Mouse (Mus musculus) kidney, adult 2 months (tissue): ENCODE data around the gene Pear1. TPM values are rescaled to one million over a fixed set of nuclear protein-coding genes. Genes with fewer than 3 reads are reported as not detected.
A peak's percentile ranks its signal among the peaks of the same experiment; 100 is the strongest.

Experiments used
- DNase-seq: peaks from one replicate; pipeline ENCODE4 v3.0.0; 2021
- H3K27ac ChIP-seq: fragments of 200-500 bp; 2 replicates; pipeline ENCODE4 v1.5.1; 2012; ENCODE audit warnings: low read depth, low read length, control low read depth, inconsistent platforms; ENCODE audit not compliant: insufficient read depth
- H3K27me3 ChIP-seq: fragments of 200-500 bp; replicated peaks from 2 replicates; pipeline ENCODE4 v1.6.1; 2012; ENCODE audit warnings: mild to moderate bottlenecking, moderate library complexity, low read length, inconsistent platforms; ENCODE audit not compliant: control insufficient read depth, insufficient read depth
- H3K36me3 ChIP-seq: fragments of 200-500 bp; 2 replicates; pipeline ENCODE4 v1.6.1; 2012; ENCODE audit warnings: mild to moderate bottlenecking, moderate library complexity, low read length, inconsistent platforms; ENCODE audit not compliant: control insufficient read depth, insufficient read depth
- H3K4me1 ChIP-seq: fragments of 200-500 bp; 2 replicates; pipeline ENCODE4 v1.6.1; 2011; ENCODE audit warnings: low read length; ENCODE audit not compliant: control insufficient read depth, insufficient read depth
- H3K4me3 ChIP-seq: fragments of 200-500 bp; 2 replicates; pipeline ENCODE4 v1.5.1; 2011; ENCODE audit warnings: mild to moderate bottlenecking, low read depth, low read length, control low read depth; ENCODE audit not compliant: insufficient read depth
- CTCF ChIP-seq: fragments of 200-500 bp; conservative IDR thresholded peaks from 2 replicates; pipeline ENCODE4 v1.5.1; 2011; ENCODE audit warnings: low read depth, mild to moderate bottlenecking, control low read depth, low read length, moderate library complexity, mixed read lengths; ENCODE audit not compliant: insufficient read depth, insufficient read length
- POLR2A ChIP-seq: fragments of 200-500 bp; IDR thresholded peaks from one replicate; pipeline ENCODE4 v1.6.1; 2011; ENCODE audit warnings: low read depth, low read length, control low read depth
- WGBS: fragments of 180-500 bp; shearing (Covaris S2); methylation state at CpG from one replicate; pipeline ENCODE4 v1.1.7; 2018; 5-methylcytosine and 5-hydroxymethylcytosine counted together
- polyA plus RNA-seq: library from polyadenylated mRNA; depleted of rRNA; stranded (reverse); fragments of >200 nt; gene quantifications from 2 replicates; pipeline ENCODE4 v1.2.3, GENCODE M21; 2012

Pear1 gene
- polyA plus RNA-seq, 1 experiment: 60.5 TPM

DNA sequence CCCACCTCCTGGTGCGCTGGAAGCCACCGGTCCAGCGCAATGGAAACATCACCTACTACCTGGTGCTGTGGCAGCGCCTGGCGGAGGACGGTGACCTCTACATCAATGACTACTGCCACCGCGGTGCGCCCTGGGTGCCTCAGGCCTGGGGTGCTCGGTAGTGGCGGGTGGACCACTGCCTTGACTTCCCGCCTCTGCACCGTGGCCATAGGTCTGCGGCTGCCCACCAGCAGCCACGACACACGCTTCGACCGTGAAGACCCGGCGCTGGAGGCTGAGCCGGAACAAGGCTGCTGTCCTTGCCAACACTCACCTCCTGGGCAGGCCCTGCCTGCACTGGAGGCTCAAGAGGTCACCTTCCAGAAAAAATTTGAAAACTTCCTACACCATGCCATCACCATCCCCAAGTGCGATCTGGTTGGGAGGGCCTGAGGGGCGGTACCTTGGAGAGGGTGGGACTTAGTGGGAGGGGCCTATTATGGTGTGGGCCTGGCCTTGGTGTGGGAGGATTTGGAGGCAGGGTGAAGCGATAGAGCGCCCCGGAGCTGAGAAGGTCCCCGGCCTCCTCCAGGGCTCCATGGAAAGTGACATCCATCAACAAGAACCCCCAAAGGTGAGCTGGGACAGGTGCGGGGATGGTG is 14.7 kb downstream of the Pear1 start:
- Histone ChIP-seq H3K4me1 (no peaks in the 10 kb centered on the region), H3K27ac (no peak overlapping the region), H3K4me3 (no peak overlapping the region), H3K36me3 (no peaks in the 10 kb centered on the region), H3K27me3 (no peaks in the 10 kb centered on the region)
- DNase-seq: peak; percentile 25
- 14% methylated on average over 28 of the region's 28 CpGs for WGBS
- TF ChIP-seq POLR2A (no peak), CTCF (no peak)

DNA sequence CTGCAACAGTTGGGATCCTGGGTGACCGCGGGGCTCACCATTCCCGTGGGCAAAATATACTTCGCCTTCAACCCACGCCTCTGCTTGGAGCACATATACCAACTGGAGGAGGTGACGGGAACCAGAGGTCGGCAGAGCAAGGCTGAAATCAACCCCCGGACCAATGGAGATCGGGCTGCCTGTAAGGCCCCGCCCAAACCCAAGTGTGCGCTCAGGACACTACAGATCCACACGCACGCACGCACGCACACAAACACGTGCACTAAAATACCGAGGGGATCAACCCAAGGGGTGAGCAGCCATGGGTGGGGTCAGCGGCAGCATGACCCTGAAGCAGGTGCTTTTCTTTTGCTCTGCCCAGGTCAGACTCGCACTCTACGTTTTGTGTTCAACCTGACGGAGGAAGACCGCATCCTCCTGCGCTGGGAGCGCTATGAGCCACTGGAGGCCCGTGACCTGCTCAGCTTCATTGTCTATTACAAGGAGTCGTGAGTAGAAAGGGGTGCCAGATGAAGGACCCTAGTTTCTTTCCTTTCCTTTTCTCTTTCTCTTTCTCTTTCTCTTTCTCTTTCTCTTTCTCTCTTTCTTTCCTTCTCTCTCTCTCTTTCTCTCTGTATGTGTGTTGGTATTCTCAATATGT is 19.9 kb downstream of the Pear1 start:
- Histone ChIP-seq H3K27ac (no peak overlapping the region), H3K4me1 (no peaks in the 10 kb centered on the region), H3K4me3 (peak overlapping the region; percentile 11; the same call in 1 of the 2 replicates), H3K27me3 (no peaks in the 10 kb centered on the region), H3K36me3 (no peaks in the 10 kb centered on the region)
- no peak for DNase-seq
- no peak for TF ChIP-seq CTCF
- no peak for TF ChIP-seq POLR2A
- WGBS: 5% methylated on average over 26 of the region's 26 CpGs

DNA sequence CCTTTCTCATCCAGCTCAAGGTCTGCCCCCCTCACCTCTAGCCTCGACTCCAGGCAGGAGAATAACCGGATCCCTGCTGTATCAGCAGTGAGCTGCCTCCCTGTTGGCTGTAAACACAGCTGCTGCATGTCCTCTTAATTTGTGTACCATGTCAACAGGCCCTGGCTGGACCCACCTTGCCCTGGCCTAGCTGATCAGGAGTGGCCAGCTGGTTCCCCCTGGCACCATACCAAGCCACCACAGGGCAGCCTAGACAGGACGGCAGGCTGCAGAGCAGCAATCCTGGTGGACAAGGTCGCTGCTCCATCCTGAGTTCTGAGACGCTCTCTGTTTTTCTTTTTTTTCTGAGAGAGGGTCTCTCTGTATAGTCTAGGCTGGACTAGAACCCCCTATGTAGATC is 22.4 kb downstream of the Pear1 start:
- TF ChIP-seq CTCF (no peak), POLR2A (no peak)
- peaks cover 2% of the 10 kb centered on the region for H3K27me3 ChIP-seq
- no peak overlapping the region for H3K27ac ChIP-seq
- no peak overlapping the region for H3K4me3 ChIP-seq
- 53% methylated on average over 5 of the region's 5 CpGs for WGBS
- H3K4me1 ChIP-seq: no peaks in the 10 kb centered on the region
- no peaks in the 10 kb centered on the region for H3K36me3 ChIP-seq
- peak; percentile 35 for DNase-seq

DNA sequence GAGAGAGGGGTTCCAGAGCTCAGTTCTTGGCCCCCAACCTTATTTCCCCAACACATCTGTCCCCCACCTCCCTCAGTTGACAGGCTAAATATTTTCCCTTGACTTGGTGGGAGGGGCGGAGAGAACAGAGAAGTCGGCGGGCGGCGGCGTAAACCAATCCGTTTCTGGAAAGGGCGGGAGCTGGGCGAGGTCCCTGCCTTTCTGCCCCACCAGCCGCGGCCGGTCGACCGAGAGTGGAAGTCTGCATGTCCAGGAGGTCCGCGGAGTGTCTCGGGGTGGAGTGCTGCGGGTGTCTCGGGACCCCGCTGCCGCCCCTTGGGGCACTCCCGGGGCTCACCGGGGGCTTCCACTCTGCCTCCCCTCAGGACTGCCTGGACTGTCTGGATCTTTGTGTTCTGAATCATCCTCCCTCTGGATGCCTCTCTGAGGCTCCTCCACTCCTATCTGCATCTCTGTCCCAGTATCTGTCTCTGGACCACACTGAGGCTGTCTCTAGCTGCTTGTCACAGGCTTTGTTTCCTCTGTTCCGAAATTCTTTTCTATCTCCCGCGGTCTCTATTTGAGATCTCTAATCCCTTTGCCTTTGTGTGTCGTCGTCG is 27.3 kb downstream of the Pear1 start, which contains the start of gene Insrr:
Gene Insrr (plus strand): TSS at position 216 of the 599 bp plus-strand sequence.
- Histone ChIP-seq H3K36me3 (no peaks in the 10 kb centered on the region), H3K27me3 (peaks cover 6% of the 10 kb centered on the region), H3K27ac (no peak within 1 kb of the TSS), H3K4me3 (no peak within 1 kb of the TSS), H3K4me1 (peaks cover 2% of the 10 kb centered on the region; the same call in 1 of the 2 replicates)
- TF ChIP-seq CTCF (no peak), POLR2A (no peak)
- 3% methylated on average over 29 of the region's 29 CpGs for WGBS
- DNase-seq: peak; percentile 38

DNA sequence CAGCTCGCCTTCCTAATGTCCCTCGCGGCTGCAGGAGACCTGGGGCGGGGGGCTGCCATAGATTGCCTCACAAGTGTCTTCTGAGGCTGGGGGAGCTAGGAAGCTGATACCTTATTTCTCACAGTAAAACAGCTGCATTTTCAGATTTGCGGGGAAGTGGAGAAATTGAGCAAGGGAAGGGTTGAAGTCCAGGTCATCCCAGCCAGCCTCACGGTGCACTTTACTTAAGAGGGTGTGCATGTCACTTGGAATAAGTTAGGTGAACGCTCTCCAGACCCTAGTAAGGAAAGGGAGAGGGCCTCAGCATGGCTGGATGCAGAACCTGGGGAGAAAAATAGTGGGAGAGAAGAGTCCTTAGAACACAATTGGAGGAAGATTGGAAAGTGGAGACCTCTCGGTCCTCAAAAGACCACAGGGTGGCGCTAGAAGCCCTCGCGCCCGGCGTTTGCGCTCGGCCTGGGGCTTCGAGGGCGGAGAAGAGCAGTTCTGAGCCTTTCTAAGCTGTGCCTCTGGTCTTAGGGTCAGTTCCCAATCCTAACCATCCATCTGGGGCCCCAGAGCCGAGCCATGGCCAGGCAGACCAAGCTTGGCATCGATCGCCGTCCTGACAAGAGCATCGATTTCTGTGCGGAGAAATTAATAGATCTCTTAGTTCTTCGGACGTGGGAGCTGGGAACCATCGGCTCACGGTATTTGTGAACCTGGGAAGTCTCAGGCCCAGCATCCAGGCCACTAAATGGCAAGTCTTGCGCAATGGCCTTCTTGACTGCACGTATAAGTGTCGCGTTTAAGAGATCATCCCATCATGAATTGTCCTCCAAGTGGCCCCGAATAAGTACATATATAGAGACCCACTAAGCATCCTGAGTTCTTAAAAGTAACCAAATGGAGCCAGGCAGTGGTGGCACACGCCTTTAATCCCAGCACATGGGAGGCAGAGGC is 28.5 kb downstream of the Pear1 start:
- DNase-seq: peak; percentile 56
- Histone ChIP-seq H3K4me1 (peaks cover 2% of the 10 kb centered on the region; the same call in 1 of the 2 replicates), H3K4me3 (no peak overlapping the region), H3K27me3 (peaks cover 6% of the 10 kb centered on the region), H3K36me3 (no peaks in the 10 kb centered on the region), H3K27ac (no peak overlapping the region)
- TF ChIP-seq POLR2A (no peak), CTCF (peak; percentile 63)
- WGBS: 18% methylated on average over 33 of the region's 33 CpGs

DNA sequence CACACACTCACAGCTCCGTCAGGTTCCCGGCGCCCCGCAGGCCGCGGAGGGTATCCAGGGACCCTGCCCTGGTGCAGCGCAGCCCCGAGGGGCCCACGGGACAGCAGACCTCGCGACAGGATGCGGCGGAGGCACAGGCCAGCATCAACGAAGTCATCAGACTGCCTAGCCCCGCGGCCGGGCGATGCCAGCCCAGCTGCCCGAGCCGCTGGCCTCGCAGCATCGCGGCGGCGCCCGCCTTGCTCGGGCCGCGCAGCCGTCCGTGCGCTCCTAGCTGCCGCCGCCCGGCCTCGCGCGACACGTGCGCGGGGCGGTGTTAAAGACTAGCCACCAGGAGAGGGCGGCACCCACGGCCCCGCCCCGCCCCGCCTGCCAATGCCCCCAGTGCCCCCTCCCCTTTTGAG is 29.2 kb downstream of the Pear1 start, which contains the start of gene Ntrk1:
Gene Ntrk1 (minus strand): TSS at position 241 of the 404 bp plus-strand sequence.
- Histone ChIP-seq H3K4me3 (no peak within 1 kb of the TSS), H3K4me1 (peaks cover 2% of the 10 kb centered on the region; the same call in 1 of the 2 replicates), H3K27ac (no peak within 1 kb of the TSS), H3K27me3 (peaks cover 6% of the 10 kb centered on the region), H3K36me3 (no peaks in the 10 kb centered on the region)
- WGBS: 2% methylated on average over 46 of the region's 47 CpGs
- TF ChIP-seq CTCF: no peak
- TF ChIP-seq POLR2A: no peak
- peak; percentile 33 for DNase-seq
